Mouse (Mus musculus): ENCODE data around the gene Wars.

DNA sequence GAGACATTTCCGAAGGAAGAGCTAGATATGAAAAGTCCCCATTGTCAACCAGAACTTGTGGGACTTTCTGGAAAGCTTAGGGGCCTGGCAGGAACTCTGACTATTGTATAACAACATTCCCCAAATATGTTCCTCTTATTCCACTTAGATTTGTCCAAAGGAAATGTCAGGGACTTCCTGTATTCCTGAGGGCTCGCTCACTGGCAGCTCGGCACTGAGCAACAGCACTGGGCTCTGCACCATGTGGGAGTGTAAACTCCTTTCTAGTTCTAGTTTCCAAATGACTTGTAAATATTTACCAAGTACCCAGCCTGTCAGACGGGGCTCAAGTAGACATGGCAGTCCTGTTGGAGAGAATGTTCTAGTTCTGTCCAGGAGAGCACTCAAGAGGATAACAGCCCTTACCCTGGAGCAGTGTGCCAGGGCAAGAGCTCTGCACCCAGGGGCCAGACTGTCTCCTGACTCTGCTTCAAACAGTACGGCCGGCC lies 28.9 kb downstream of the Wars start:
- TF ChIP-seq CTCF (conservative IDR thresholded peaks at IDR 0.05; ENCODE audit: low read length) (no peak), POU5F1 (IDR thresholded peaks at IDR 0.05; ENCODE audit: borderline replicate concordance, low read length) (no peak), NANOG (IDR thresholded peaks at IDR 0.05; ENCODE audit: borderline replicate concordance, low read length) (no peak)

All from E14TG2a.4 (cell line).